Mouse (Mus musculus) CH12.LX (cell line): Measurements from ENCODE around the gene Bhlhe41. TPM values are rescaled to one million over a fixed set of nuclear protein-coding genes. Genes with fewer than 3 reads are reported as not detected.

ENCODE experiments used
- DNase-seq: peaks from one replicate; pipeline ENCODE4 v3.0.0-alpha.2; 2013; ENCODE audit errors: extremely low read depth
- H3K27ac ChIP-seq: 2 replicates; pipeline ENCODE4 v1.5.1; 2012; ENCODE audit warnings: low read depth, mild to moderate bottlenecking, control low read depth, moderate library complexity; ENCODE audit not compliant: insufficient read depth
- H3K27me3 ChIP-seq: replicated peaks from 2 replicates; pipeline ENCODE3; 2012; ENCODE audit warnings: inconsistent platforms
- H3K36me3 ChIP-seq, 2 experiments: replicated peaks in 1 of 2; 2 replicates each; pipeline versions ENCODE3 to v1.6.1; 2012; ENCODE audit warnings: inconsistent platforms in 1 of 2, low read length in 1 of 2, mild to moderate bottlenecking in 1 of 2, mixed read lengths in 1 of 2, moderate library complexity in 1 of 2; ENCODE audit not compliant: control insufficient read depth in 1 of 2, insufficient read depth in 1 of 2
- H3K4me1 ChIP-seq, 2 experiments: 2 replicates each; pipeline ENCODE4 v1.6.1; 2012; ENCODE audit warnings: inconsistent platforms in 1 of 2, moderate library complexity in 1 of 2; ENCODE audit not compliant: insufficient read depth in 2 of 2, control insufficient read depth in 1 of 2
- H3K4me2 ChIP-seq: 2 replicates; pipeline ENCODE4 v1.6.1; 2012; ENCODE audit warnings: low read depth, mild to moderate bottlenecking, control low read depth; ENCODE audit not compliant: poor library complexity, insufficient read depth, severe bottlenecking
- H3K4me3 ChIP-seq, 3 experiments: fragments of 150-350 bp in 1 of 3; sonication (generic) in 1 of 3; replicated peaks in 1 of 3; 2 replicates each; pipeline versions ENCODE3 to v1.5.1; 2011 to 2012; ENCODE audit warnings: low read depth in 2 of 3, low read length in 2 of 3, mild to moderate bottlenecking in 2 of 3, moderate library complexity in 2 of 3, control low read depth in 1 of 3, improper control_type of control experiment in 1 of 3, inconsistent platforms in 1 of 3, mixed read lengths in 1 of 3; ENCODE audit not compliant: poor library complexity in 1 of 3
- H3K79me2 ChIP-seq: replicated peaks from 2 replicates; pipeline ENCODE4 v1.6.1; 2012; ENCODE audit warnings: mild to moderate bottlenecking, moderate library complexity; ENCODE audit not compliant: control insufficient read depth, poor library complexity, insufficient read depth, severe bottlenecking; ENCODE audit errors: extremely low read depth
- H3K9ac ChIP-seq: 2 replicates; pipeline ENCODE4 v1.6.1; 2012; ENCODE audit warnings: low read depth, mild to moderate bottlenecking, control low read depth, moderate library complexity; ENCODE audit not compliant: insufficient read depth
- H3K9me3 ChIP-seq: replicated peaks from 2 replicates; pipeline ENCODE3; 2012; ENCODE audit warnings: low read length, inconsistent platforms, mixed read lengths
- BHLHE40 ChIP-seq: IDR thresholded peaks from 2 replicates; pipeline ENCODE4 v1.6.1; 2011; ENCODE audit warnings: mild to moderate bottlenecking, low read depth, low read length, improper control_type of control experiment
- E2F4 ChIP-seq: IDR thresholded peaks from 2 replicates; pipeline ENCODE4 v1.6.1; 2011; ENCODE audit warnings: low read depth, low read length, improper control_type of control experiment; ENCODE audit not compliant: insufficient replicate concordance
- ETS1 ChIP-seq: conservative IDR thresholded peaks from 2 replicates; pipeline ENCODE4 v1.6.1; 2012; ENCODE audit warnings: low read depth, mild to moderate bottlenecking, inconsistent platforms, low read length, improper control_type of control experiment, moderate library complexity
- HCFC1 ChIP-seq: IDR thresholded peaks from 2 replicates; pipeline ENCODE4 v1.6.1; 2012; ENCODE audit warnings: low read depth, mild to moderate bottlenecking, inconsistent platforms, low read length, improper control_type of control experiment
- JUN ChIP-seq: IDR thresholded peaks from 2 replicates; pipeline ENCODE4 v1.6.1; 2011; ENCODE audit warnings: low read depth, mild to moderate bottlenecking, low read length, improper control_type of control experiment, moderate library complexity; ENCODE audit not compliant: insufficient read depth
- JUND ChIP-seq: conservative IDR thresholded peaks from 2 replicates; pipeline ENCODE4 v1.6.1; 2011; ENCODE audit warnings: low read depth, low read length, improper control_type of control experiment
- MAZ ChIP-seq: IDR thresholded peaks from 2 replicates; pipeline ENCODE4 v1.6.1; 2012; ENCODE audit warnings: low read depth, mild to moderate bottlenecking, inconsistent platforms, low read length, improper control_type of control experiment, moderate library complexity
- MEF2A ChIP-seq: IDR thresholded peaks from 2 replicates; pipeline ENCODE4 v1.6.1; 2014; ENCODE audit warnings: low read depth, mild to moderate bottlenecking, inconsistent platforms, low read length, improper control_type of control experiment, borderline replicate concordance
- MXI1 ChIP-seq: IDR thresholded peaks from 2 replicates; pipeline ENCODE4 v1.6.1; 2011; ENCODE audit warnings: mild to moderate bottlenecking, low read depth, low read length, improper control_type of control experiment
- NRF1 ChIP-seq: IDR thresholded peaks from 2 replicates; pipeline ENCODE4 v1.6.1; 2014; ENCODE audit warnings: low read depth, mild to moderate bottlenecking, inconsistent platforms, low read length, improper control_type of control experiment, moderate library complexity
- POLR2AphosphoS2 ChIP-seq: IDR thresholded peaks from 2 replicates; pipeline ENCODE4 v1.6.1; 2011; ENCODE audit warnings: low read depth, low read length, improper control_type of control experiment
- RAD21 ChIP-seq: IDR thresholded peaks from 2 replicates; pipeline ENCODE4 v1.6.1; 2011; ENCODE audit warnings: low read depth, mild to moderate bottlenecking, low read length, improper control_type of control experiment, moderate library complexity
- RCOR1 ChIP-seq: conservative IDR thresholded peaks from 2 replicates; pipeline ENCODE4 v1.6.1; 2012; ENCODE audit warnings: low read depth, mild to moderate bottlenecking, inconsistent platforms, low read length, improper control_type of control experiment
- SIN3A ChIP-seq: IDR thresholded peaks from 2 replicates; pipeline ENCODE4 v1.6.1; 2012; ENCODE audit warnings: low read length, improper control_type of control experiment, inconsistent platforms
- TBP ChIP-seq: conservative IDR thresholded peaks from 2 replicates; pipeline ENCODE4 v1.6.1; 2011; ENCODE audit warnings: low read depth, low read length, improper control_type of control experiment
- TCF12 ChIP-seq: IDR thresholded peaks from 2 replicates; pipeline ENCODE4 v1.6.1; 2014; ENCODE audit warnings: low read depth, mild to moderate bottlenecking, inconsistent platforms, low read length, improper control_type of control experiment
- UBTF ChIP-seq: IDR thresholded peaks from 2 replicates; pipeline ENCODE4 v1.6.1; 2012; ENCODE audit warnings: low read depth, mild to moderate bottlenecking, inconsistent platforms, low read length, improper control_type of control experiment, moderate library complexity
- USF2 ChIP-seq: conservative IDR thresholded peaks from 2 replicates; pipeline ENCODE4 v1.6.1; 2011; ENCODE audit warnings: low read depth, low read length, improper control_type of control experiment
- ZC3H11A ChIP-seq: IDR thresholded peaks from 2 replicates; pipeline ENCODE4 v1.6.1; 2012; ENCODE audit warnings: low read depth, mild to moderate bottlenecking, inconsistent platforms, low read length, improper control_type of control experiment
- ZKSCAN1 ChIP-seq: IDR thresholded peaks from 2 replicates; pipeline ENCODE4 v1.6.1; 2012; ENCODE audit warnings: low read depth, inconsistent platforms, low read length, improper control_type of control experiment, borderline replicate concordance
- dilution Hi-C: fragments of 300-500 bp; cut with MboI; formaldehyde crosslinking; loops from 2 replicates; pipeline ENCODE4 v1.14.3; 2020; ENCODE audit warnings: low sequenced_read_pairs; ENCODE audit not compliant: extremely low pct_unique_long_range_greater_than_20kb, extremely low pct_ligation_motif_present
- in situ Hi-C: fragments of 300-500 bp; cut with MboI; formaldehyde crosslinking; loops from 3 replicates; pipeline ENCODE4 v1.14.3; 2019; ENCODE audit warnings: low sequenced_read_pairs, low pct_ligation_motif_present, low pct_unique_long_range_greater_than_20kb, mixed read lengths
- polyA plus RNA-seq: library from polyadenylated mRNA; unstranded; fragments of >175 nt; gene quantifications from 2 replicates; pipeline ENCODE4 v1.2.1, GENCODE M21; 2012; ENCODE audit warnings: low read depth; ENCODE audit not compliant: insufficient read length
- total RNA-seq, 2 experiments: library from RNA; depleted of rRNA; stranded (reverse); fragments of 300-350 nt in 1 of 2; fragments of >200 nt in 1 of 2; gene quantifications; 2 replicates each; pipeline ENCODE4 v1.2.3; 2012 to 2014

Bhlhe41 gene
- total and polyA plus RNA-seq, 3 experiments = 12.5 to 105 (median 12.6) TPM

DNA sequence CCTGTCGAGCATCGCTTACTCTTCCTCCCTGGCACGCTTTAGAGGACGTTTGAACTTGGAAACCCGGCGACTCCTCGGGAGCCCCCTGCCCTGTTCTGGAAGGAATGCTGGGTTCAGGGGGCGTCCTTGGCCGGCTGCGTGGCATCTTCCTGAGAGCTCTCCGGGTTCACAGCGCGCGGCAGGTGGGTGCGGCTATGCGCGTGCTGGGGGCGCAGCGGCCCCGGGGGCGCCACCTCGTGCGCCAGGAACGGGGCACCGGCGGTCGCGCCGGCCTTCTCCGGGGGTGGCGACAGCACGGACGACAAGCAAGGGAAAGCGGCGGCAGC lies 2.7 kb downstream of the Bhlhe41 start:
- H3K36me3 ChIP-seq = peaks cover under 1 to 37% of the 10 kb centered on the region in 2 experiments
- H3K27ac ChIP-seq = peak overlapping the region; percentile 88
- H3K4me3 ChIP-seq = peak overlapping the region; percentile 75 to 92 (median 82)
- in situ Hi-C loops (no loop called here), dilution Hi-C loops (no loop called here)
- H3K9ac ChIP-seq = peak overlapping the region; percentile 67
- peak; percentile 28 for DNase-seq
- peaks cover 52% of the 10 kb centered on the region for H3K79me2 ChIP-seq
- no peaks in the 10 kb centered on the region for H3K9me3 ChIP-seq
- H3K4me1 ChIP-seq = peaks cover 6 to 42% of the 10 kb centered on the region in 2 experiments; a peak in 3 of 4 replicates
- TF ChIP-seq JUN (no peak), NRF1 (no peak), BHLHE40 (peak; percentile 63), UBTF (peak; percentile 27; the same call in 1 of the 2 replicates), MXI1 (peak; percentile 25; the same call in 1 of the 2 replicates), HCFC1 (no peak), ETS1 (no peak), ZC3H11A (no peak), RCOR1 (no peak), TCF12 (peak; percentile 36; the same call in 1 of the 2 replicates), USF2 (no peak), E2F4 (no peak), TBP (no peak), POLR2AphosphoS2 (no peak)
- H3K27me3 ChIP-seq = no peaks in the 10 kb centered on the region
- H3K4me2 ChIP-seq = peak overlapping the region; percentile 59; the same call in 1 of the 2 replicates

- dilution Hi-C loops = no loop called here
- Histone ChIP-seq H3K4me1 (peaks cover 9 to 45% of the 10 kb centered on the region in 2 experiments), H3K4me2 (peak overlapping the region; percentile 59), H3K9ac (peak overlapping the region; percentile 67), H3K27ac (peak overlapping the region; percentile 88), H3K4me3 (peak overlapping the region; percentile 75 to 92 (median 82)), H3K36me3 (peaks cover 2 to 41% of the 10 kb centered on the region in 2 experiments), H3K9me3 (no peaks in the 10 kb centered on the region), H3K79me2 (peaks cover 55% of the 10 kb centered on the region), H3K27me3 (no peaks in the 10 kb centered on the region)
- no peak for TF ChIP-seq MEF2A
- no peak for TF ChIP-seq E2F4
- TF ChIP-seq RAD21 = no peak
- TF ChIP-seq MAZ = no peak
- no peak for TF ChIP-seq TCF12
- TF ChIP-seq HCFC1 = no peak
- no peak for TF ChIP-seq SIN3A
- TF ChIP-seq JUND = no peak
- no peak for TF ChIP-seq ZKSCAN1
- no peak for DNase-seq
- in situ Hi-C loops = no loop called here
Measured at GRCm38 (mm10) chr6:145862321-145862720, 3.0 kb downstream of the Bhlhe41 start.
